Mouse (Mus musculus): ENCODE results near the gene Svep1.

The Svep1 gene

DNA sequence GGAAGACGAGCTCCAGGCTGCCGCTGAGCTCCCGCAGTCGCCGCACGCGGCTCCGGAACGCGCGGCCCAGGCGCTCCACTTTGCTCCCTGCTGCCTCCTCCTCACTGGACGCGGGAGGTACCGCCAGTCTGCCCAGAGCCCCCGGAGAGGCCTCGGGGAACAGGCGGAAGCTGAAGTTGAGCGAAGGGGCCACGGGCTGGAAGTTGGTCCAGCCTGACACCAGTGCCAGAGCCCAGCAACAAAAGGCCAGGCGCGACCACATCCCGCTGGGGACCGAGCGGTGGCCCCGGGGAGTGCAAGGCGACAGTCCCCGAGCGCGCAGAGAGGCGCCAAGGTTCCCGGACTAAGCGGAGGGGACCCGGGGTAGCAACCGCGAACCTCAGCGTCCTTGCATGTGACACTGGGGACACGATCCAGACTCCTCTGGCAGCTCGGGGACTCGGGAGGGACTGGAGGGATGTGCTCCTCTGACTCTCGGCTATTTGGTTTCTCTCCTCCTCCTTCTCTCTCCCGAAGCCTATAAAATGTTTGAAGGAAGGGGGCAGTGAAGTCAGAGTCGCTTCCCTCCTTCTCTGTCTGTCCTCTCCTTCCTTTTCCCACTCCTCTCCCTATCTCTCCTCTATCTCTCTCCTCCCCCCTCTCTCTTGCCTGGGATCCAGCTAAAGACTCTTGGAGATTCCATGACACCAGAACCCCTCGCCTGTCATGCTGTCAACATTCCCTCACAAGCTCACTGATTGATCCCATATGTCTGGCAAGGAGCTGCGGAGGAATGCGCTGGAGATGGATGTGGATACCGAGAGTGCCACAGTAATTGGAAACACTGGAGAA is at the start of gene Svep1:
TSS of gene Svep1 (minus strand) at position 745 of the 831 bp plus-strand sequence.
- DNase-seq (ENCODE audit: low spot score) = no peak

DNA sequence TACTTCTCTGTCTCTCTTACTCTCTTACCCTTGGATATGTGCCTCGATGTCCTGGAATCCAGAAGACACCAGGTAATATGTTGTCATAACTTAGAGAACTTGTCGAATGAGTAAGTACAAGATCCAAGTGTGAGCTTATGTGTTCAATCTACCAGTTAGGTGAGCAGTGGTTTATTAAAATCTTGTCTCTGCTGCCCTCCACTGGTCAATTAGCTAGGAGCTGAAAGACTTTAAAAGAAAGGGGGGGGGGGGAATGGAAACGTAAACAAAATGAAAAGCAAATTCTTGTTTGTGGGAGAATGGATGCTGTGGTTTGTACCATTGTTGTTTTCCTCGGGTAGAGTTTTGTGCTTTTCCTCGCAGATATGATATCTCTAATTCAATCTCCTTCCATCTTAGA is 46.8 kb upstream of the Svep1 start:
- no peak for DNase-seq (ENCODE audit: low spot score)

DNA sequence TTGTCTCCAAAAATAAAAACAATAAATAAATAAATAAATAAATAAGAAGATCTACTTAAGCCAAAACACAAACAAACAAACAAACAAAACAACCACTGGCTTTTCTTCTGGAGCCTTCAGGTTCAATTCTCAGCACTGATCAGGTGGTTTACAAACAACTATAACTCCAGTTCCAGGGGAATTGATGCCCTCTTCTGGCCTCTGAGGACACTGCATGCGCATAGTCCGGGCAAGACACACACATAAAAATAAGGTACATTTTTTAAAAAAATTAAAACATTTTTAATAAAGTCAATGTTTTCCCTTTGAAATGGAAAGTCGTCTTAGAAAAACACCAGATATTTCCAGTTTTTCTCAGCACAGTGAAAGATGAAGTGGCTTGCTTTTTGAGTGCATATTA is 45.7 kb upstream of the Svep1 start:
- no peak for DNase-seq (ENCODE audit: low spot score)

DNA sequence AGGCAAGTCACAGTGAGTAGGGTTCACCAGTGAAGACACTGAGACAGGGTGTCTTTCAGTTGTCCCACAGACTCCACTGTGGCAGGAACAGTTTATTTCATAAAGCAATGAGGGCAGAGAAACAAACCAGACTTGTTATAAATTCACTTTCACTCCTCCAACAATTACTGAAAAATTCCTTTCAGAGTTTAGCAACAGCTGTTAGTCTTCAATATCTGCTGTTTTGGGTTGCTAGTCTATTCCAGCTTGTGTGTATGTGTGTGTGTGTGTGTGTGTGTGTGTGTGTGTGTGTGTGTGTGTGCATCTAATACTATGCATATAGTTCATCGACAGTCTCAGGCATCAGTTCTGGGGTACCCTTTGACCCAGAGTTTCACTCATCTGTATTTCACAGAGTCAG is 38.9 kb upstream of the Svep1 start:
- no peak for DNase-seq (ENCODE audit: low spot score)

DNA sequence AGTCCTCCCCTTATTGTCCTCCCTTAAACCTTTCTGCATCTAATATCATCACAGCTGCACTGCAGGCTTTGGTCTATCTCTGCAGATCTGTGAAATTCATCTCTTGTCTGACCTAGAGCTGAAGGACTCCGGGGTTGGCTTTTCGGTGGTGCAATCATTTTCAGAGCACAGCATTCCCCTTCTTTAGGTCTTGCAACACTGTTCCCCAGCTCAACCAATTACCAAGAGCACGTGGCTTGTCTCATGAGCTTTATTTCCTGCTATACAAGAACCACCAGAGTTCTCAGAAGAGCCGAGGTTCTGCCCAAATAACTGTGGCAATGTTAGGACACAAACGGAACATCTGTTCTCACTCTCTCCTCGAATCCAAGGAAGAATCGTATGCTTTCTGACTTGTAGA is 33.8 kb upstream of the Svep1 start:
- DNase-seq (ENCODE audit: low spot score) = no peak

DNA sequence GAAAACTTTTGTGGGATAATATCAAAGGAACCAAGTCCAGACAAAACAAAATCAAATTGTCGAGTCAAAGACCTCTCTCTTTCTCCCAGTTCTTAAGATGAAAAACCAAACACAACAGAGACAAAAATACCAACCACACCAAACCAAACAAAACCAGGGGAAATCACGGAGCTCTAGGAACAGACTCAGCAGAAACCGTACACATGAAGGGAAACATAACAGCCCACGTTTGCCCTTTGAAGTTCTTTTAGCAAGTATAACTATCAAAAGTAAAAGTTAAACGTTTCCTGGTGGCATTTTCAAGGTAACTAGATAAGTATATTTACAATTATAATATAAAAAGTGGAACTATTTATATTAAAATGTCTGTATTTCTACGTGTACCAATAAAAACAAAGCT is 29.2 kb upstream of the Svep1 start:
- peak; percentile 1 for DNase-seq (ENCODE audit: low spot score)

DNA sequence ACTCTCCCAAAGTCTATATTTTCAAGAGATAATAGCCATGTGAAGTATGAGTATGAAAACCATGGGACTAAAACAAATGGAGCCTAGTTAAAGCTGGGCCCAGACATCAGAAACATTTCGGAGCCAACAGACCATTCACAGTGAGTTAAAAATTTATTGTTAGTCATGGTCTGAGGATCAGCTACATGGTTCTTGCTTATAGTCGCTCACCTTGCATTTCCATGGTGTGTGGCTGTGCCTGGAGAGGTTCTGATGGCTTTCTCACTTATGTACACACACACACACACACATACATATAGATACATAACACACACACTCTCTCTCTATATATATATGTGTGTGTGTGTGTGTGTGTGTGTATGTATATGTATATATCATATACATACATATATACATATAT is 16.8 kb upstream of the Svep1 start:
- no peak for DNase-seq (ENCODE audit: low spot score)

DNA sequence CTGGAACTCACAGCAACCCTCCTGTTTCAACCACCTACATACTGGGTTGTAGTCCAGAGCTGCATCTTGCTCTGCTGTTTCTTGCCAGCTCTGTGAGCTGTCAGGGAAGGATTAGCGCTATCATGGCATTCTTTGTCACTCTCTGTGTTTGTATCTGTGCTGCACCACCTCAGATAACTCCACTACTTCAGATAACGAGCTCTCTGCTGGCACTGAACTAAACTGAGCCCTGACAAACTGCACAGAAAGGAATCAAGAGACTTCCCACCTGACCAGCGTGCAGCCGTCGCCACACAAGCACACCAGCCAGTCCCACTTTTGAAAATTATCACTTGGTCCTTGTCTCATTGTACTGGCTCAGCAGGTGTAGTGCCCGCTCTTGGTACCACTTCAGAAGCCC is 4.7 kb upstream of the Svep1 start:
- no peak for DNase-seq (ENCODE audit: low spot score)

DNA sequence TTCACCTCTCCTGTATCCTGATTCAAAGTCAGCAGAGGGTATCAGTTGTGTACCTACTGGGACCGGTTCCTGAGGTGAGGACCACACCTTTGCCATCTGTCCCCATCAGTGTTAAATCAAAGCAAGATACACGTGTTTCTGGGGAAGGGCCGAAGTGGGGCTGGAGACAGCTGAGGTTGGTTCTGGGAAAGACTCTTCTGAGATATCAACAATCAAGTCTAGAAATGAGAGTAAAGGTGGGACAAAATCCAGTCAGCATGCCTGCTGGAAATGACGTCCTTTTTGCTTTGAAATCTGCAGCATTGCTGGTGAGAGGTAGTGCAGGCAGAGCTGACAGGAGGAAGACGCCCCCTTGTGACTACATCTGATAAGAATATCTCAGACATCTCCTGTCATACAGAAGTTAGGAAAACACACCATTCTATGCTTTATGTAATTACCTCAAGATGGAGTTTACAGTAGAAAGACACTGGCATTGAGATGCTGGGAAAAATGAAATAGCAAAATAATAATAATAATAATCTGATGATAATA is 4.0 kb upstream of the Svep1 start:
- no peak for DNase-seq (ENCODE audit: low spot score)

DNA sequence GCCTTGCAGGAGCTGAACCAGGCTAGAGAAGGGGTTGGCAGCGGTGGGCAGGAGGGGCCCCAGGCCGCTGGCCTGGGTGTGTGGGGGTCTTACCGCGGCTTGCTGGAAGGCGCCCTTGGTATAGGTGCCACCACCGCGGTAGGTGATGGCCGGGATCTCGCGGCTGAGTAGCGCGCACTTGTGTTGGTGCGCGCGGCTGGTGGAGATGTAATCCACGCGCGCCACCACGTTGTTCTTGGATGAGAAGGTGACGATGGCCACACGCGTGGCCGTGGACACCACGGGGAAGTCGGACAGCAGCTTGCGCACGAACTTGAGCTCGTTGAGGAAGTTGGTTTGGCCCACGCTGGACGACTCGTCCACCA is 927 bp downstream of the Svep1 start:
- no peak for DNase-seq (ENCODE audit: low spot score)

DNA sequence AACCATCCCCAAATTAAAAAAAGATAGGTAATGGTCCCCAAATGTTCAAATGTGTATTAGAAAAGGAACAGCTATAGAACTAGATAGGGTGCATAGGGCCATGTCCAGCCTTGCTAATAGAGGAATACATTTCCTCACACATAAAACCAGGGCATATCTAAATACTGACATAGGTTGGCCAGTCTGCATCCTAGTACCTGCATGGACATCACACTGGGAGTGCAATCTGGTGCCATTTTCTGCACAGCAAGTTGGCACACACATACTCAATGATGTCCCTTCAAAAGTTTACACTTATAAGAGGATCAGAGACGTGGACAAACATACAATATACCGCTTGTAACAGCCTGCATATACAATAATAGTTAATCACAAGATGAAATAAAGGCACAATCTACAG is 5.0 kb downstream of the Svep1 start:
- no peak for DNase-seq (ENCODE audit: low spot score)

DNA sequence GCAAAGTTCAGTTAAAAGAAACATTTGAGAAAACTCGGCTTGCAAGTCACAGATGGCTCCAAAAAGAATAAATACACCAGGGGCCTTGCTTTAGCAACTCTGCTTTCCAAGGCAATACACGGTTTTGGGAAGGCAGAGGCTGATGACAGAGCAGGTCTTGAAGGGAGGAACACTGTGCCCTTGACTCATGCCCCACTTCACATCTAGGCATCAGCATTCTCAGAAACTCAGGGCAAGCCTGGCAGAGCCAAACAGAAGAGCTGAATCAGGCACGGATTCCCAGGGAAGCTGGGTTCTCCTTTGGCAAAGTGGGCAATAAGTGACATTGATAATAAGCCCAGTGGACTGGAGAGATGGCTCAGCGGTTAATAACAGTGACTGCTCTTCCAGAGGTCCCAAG is 5.8 kb downstream of the Svep1 start:
- no peak for DNase-seq (ENCODE audit: low spot score)

DNA sequence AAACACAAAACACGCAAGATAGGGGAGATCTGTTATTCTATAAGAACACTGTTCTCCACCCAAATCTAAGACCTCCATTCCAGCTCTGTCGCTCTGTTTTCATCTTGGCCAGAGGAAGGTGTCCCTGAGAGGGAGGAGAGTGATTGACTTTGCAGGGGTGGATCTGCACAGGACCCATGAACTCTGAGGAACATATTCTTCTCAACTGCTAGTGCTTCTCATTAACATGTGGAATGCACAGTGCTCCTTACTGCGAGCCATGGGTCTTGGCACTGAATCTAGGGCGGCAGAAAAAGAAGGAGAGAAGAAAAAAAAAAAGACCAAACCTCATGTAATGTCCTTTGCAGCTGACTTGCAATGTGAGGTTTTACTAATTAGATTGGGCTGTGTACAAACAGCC is 9.4 kb downstream of the Svep1 start:
- no peak for DNase-seq (ENCODE audit: low spot score)

DNA sequence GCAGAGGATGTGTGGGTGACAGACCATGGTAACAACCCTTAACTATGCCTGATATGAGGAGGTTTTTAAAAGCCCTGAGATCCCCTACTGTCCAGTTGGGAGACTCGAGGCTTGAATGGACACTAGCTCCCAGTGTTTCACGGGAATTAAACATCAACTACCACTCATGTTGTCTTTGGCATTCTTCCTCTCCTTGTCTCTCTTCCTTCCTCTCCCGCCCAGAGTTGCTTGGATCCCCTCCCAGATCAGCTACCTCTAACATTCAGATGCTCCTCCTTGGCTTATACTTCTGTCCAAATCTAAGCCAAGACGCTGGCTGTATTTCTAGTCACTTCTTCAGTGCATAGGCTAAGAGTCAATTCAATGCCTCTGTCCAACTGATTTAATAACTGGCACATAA is 9.9 kb downstream of the Svep1 start:
- no peak for DNase-seq (ENCODE audit: low spot score)

DNA sequence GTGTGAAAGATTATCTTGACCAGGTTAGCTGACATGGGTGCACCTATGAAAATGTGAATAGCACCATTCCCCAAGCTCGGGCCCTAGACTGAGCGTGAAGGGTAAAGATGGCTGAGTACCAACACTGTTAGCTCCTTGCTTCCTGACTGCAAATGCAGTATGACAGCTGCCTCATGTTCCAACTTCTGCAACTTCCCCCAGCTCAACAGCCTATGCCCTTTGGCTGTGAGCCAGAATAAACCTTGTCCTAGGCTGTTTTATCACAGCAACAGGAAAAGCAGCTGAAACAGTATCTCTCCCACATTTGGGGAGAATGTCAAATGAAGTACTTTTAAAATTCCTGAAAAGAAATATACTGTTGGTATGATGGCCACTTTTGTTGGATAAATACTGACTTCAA is 10.7 kb downstream of the Svep1 start:
- DNase-seq (ENCODE audit: low spot score) = no peak

DNA sequence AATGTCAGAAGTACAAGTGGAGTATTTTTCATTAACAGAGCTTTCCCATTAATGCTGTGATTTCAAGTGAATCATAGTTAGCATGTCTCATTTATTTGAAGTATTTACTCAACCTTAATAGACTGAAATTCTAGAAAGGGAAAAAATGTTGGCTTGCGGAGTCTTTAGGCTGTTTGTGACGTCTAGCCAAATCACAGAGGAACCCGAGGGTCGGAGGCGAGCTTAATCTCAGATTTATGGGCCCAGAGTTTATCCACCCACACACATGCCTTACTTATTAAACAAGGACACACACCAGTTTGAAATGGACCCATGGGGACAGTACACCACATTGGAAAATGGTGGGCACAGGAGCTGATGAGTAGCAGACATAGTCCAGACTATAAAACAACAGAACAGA is 17.4 kb downstream of the Svep1 start:
- DNase-seq (ENCODE audit: low spot score) = no peak

DNA sequence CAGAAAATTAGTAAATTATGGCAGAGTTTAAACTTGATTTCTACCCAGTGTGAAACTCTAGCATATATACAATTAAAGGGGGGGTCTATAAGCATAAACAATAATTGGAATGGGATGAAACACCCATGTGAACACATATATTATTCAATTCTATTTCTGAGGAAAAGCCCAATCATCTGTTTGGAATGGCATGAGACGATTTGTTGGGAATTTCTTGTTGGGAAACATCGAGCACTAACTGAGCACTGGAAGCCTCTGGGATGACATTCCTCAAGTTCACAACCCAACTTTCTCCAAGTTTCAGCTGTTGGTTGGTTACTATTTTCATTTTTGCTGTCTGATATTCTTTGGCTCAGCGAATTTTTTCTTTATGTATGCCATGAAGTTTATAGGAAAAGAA is 21.3 kb downstream of the Svep1 start:
- DNase-seq (ENCODE audit: low spot score) = no peak

DNA sequence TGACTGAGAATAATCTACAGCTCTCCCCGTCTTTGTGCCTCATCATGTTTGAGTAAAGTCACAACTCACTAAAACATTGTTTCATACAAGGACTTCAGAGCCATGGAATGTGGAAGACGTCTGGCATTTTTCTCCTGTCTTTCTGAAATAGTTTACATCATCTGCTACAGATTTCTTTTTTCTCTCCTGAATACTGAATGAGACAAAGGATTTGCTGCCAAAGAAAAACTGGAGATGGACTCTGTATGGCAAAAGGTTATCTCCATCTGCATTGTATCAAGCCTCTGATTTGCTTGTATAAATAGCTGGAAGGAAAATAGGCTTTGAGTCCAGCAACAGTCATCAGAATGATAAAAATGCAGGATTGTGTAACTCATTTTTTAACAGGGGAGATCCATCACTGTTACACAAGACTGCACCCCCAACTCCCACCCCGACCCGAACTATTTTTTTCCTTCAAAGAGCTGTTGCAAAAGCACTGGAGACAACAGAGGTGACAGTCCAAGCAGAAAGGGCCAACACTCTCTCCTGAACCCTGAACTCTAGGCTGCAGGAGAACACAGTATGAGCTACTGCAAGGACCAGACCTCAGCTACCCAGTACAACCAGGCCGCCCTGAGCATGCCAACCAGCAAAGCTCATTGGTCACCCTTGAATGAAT is 21.8 kb downstream of the Svep1 start:
- no peak for DNase-seq (ENCODE audit: low spot score)

DNA sequence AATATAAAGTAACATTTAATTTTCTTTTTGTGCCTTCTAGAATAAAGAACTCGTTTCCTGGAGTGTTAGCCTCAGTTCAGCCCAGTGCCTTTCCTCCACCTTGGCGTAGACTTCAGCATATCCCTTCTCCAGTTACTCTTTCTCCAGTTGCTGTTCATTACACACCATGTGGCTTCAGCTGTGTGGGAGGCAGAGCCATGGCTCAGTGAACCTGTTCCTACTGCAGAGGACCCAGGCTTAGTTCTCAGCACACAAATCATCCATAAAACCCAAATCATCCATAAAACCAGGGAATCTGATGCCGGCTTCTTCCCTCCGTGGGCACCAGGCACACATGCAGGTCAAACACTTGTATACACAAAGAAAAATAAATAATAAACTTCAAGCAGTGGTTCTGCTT is 22.8 kb downstream of the Svep1 start:
- no peak for DNase-seq (ENCODE audit: low spot score)

DNA sequence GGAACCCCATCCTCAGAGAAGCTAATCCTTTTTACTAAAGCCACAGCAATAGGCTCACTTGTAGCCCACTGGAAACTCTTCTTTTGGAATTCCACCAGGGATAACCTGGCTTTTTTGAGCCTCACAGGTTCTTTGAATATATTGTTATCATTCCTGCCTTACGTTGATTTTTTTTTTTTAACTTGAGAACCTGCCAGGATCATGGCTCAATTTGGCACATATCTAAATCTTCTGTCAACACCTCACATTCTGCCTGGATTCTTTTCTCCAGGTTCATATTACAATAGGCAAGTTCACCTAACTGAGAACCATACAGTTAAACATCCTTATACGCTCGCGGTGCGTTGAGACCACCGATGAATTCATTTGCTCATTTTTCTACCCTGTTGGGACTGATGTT is 28.2 kb downstream of the Svep1 start:
- DNase-seq (ENCODE audit: low spot score) = no peak

DNA sequence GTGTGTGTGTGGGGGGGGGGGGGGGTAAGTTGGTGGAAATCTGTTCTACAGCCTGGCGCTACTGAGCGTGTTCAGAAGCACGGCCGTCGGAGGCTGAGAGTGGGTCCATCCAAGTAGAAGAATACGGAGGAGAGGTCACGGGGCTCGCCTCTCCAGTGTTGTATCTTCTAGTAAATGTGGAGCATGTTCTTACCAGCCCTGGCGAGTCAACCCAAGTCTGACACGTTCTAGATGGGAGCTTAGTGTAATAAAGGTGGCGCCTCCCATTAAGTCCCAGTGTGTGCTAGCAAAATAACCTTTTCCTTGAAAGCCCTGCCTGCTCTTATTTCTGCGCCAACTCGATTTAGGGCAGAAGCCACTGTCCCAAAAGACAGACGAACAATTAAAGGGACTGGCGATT is 29.4 kb downstream of the Svep1 start:
- DNase-seq (ENCODE audit: low spot score) = no peak

DNA sequence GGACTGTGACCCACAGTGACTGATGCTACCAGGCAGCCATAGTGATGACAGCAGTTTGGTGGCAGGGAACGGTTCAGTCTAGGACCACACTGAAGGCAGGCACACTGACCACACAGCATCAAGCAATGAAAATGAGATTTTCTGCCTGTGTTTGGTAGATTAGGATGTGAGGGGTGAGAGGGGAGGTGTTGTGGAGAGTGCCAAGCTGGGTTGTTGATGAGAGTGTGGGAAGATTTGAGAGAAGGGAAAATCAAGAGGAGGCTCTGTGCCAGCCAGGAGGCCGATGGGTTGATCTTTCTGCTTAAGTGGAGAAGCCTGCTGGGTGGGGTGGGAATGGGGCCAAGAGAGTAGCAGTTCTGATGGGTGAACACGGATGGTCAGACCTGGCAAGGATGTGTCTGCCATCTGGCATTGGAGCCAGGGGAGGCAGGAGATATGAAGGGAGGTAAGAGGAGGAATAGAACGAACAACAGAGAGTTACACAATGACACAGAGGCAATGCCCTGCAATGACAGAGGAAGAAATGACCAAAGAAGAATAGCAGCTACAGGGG is 32.1 kb downstream of the Svep1 start:
- DNase-seq (ENCODE audit: low spot score) = no peak

DNA sequence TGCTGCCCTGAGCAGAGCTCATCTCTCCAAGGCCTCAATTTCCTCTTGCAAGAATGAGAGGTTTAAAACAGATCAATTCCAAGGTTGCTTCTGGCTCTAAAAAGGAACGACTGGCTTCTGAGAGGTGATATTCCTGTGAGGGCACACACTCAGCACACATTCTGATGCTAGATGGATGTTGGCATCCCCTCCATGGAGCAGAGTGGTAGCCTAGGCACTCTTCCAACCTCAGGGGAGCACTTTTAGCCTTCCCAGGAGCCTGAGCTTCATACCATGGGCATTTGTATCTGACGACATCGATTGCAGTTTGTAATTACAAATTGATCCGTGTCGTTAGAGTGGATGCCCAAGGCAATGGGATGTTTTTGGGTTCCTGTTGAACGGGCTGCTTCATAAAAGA is 33.3 kb downstream of the Svep1 start:
- no peak for DNase-seq (ENCODE audit: low spot score)

Data from T-cell, adult 2 months (primary cell).